Mouse (Mus musculus) intestine, embryonic 15.5 days (tissue): ENCODE data around the gene Mmrn2. TPM values are rescaled to one million over a fixed set of nuclear protein-coding genes. Genes with fewer than 3 reads are reported as not detected.
A peak's percentile ranks its signal among the peaks of the same experiment; 100 is the strongest.

Source experiments
- ATAC-seq: fragments of 200-750 bp; cut with Nextera tagmentation; 2 replicates; pipeline ENCODE4 v1.8.0; 2017; ENCODE audit warnings: moderate TSS enrichment, moderate library complexity
- H3K27ac ChIP-seq: fragments of 300-500 bp; sonication (generic); 2 replicates; pipeline ENCODE4 v1.5.1; 2015; ENCODE audit warnings: mild to moderate bottlenecking, inconsistent platforms
- H3K27me3 ChIP-seq: fragments of 300-500 bp; sonication (generic); replicated peaks from 2 replicates; pipeline ENCODE4 v1.6.1; 2015; ENCODE audit warnings: inconsistent platforms
- H3K36me3 ChIP-seq: fragments of 300-500 bp; sonication (generic); 2 replicates; pipeline ENCODE4 v1.6.1; 2015; ENCODE audit warnings: inconsistent platforms
- H3K4me1 ChIP-seq: fragments of 300-500 bp; sonication (generic); replicated peaks from 2 replicates; pipeline ENCODE4 v1.6.1; 2015; ENCODE audit warnings: inconsistent platforms
- H3K4me2 ChIP-seq: fragments of 300-500 bp; sonication (generic); replicated peaks from 2 replicates; pipeline ENCODE4 v1.6.1; 2015; ENCODE audit warnings: mild to moderate bottlenecking, inconsistent platforms
- H3K4me3 ChIP-seq: fragments of 300-500 bp; sonication (generic); replicated peaks from 2 replicates; pipeline ENCODE4 v1.5.1; 2015; ENCODE audit warnings: inconsistent platforms
- H3K9ac ChIP-seq: fragments of 300-500 bp; sonication (generic); 2 replicates; pipeline ENCODE4 v1.6.1; 2015; ENCODE audit warnings: inconsistent platforms
- H3K9me3 ChIP-seq: fragments of 300-500 bp; sonication (generic); 2 replicates; pipeline ENCODE4 v1.6.1; 2016; ENCODE audit warnings: inconsistent platforms
- WGBS: fragments of 180-500 bp; shearing (Covaris S2); methylation state at CpG from one replicate; pipeline ENCODE4 v1.1.7; 2015; 5-methylcytosine and 5-hydroxymethylcytosine counted together
- polyA plus RNA-seq: library from polyadenylated mRNA; unstranded; fragments of >200 nt; fragmentation: Nextera tagmentation; extraction: Ambion mirVana; gene quantifications from 2 replicates; pipeline ENCODE4 v1.2.1, GENCODE M21; 2015

Mmrn2 gene
- polyA plus RNA-seq: 7.9 and 9.0 TPM in 2 replicates

GRCm38 (mm10) chr14:34375415-34375904, at the start of gene Mmrn2:
Gene Mmrn2, plus strand, starts transcription at chr14:34375465.
- WGBS: 78% methylated on average over 13 of the region's 13 CpGs
- H3K27me3 ChIP-seq: no peaks in the 10 kb centered on the region
- no peaks in the 10 kb centered on the region for H3K9me3 ChIP-seq
- peak within 1 kb of the TSS; percentile 9; the same call in 1 of the 2 replicates for H3K4me2 ChIP-seq
- H3K4me3 ChIP-seq: no peak within 1 kb of the TSS
- H3K36me3 ChIP-seq: no peaks in the 10 kb centered on the region
- H3K9ac ChIP-seq: no peak within 1 kb of the TSS
- ATAC-seq: no peak
- no peak within 1 kb of the TSS for H3K27ac ChIP-seq
- H3K4me1 ChIP-seq: peaks cover 20% of the 10 kb centered on the region

GRCm38 (mm10) chr14:34326606-34327005, 48.7 kb upstream of the Mmrn2 start:
- no peak overlapping the region for H3K27ac ChIP-seq
- H3K27me3 ChIP-seq: no peaks in the 10 kb centered on the region
- no peaks in the 10 kb centered on the region for H3K4me1 ChIP-seq
- 80% methylated on average over 3 of the region's 3 CpGs for WGBS
- no peak overlapping the region for H3K9ac ChIP-seq
- no peak overlapping the region for H3K4me3 ChIP-seq
- H3K4me2 ChIP-seq: no peak overlapping the region
- ATAC-seq: no peak
- H3K9me3 ChIP-seq: no peaks in the 10 kb centered on the region
- H3K36me3 ChIP-seq: peaks cover 16% of the 10 kb centered on the region

- WGBS: 60% methylated on average over 1 of the region's 1 CpGs
- Histone ChIP-seq H3K4me2 (no peak overlapping the region), H3K36me3 (peaks cover 18% of the 10 kb centered on the region), H3K27me3 (no peaks in the 10 kb centered on the region), H3K27ac (no peak overlapping the region), H3K9me3 (no peaks in the 10 kb centered on the region), H3K4me1 (no peaks in the 10 kb centered on the region), H3K4me3 (no peak overlapping the region), H3K9ac (no peak overlapping the region)
- no peak for ATAC-seq
Measured at GRCm38 (mm10) chr14:34327618-34328017, 47.6 kb upstream of the Mmrn2 start.

- Histone ChIP-seq H3K4me3 (no peak overlapping the region), H3K27ac (no peak overlapping the region), H3K4me1 (no peaks in the 10 kb centered on the region), H3K27me3 (no peaks in the 10 kb centered on the region), H3K36me3 (peaks cover 21% of the 10 kb centered on the region), H3K4me2 (no peak overlapping the region), H3K9me3 (no peaks in the 10 kb centered on the region), H3K9ac (no peak overlapping the region)
- WGBS: 95% methylated on average over 9 of the region's 9 CpGs
- ATAC-seq: no peak
Measured at GRCm38 (mm10) chr14:34330657-34331158, 44.6 kb upstream of the Mmrn2 start.

DNA sequence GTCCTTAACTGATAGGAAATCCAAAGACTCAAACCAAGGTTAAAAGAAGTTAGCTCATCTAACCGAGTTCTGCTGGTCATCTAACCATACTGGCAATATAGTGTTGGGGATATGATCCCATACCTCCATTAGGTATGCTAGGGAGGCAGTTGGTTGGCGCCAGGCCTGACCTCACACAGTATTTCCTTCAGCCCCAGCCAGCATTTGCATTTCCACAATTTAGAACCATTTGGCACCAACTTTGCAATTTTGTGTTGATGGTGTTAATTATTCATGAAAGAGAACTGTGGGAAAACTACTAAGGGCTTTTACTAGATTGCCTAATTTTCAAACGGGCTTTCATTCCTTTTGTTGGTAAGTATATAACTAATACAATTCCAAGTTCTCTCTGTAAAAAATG, 43.4 kb upstream of the Mmrn2 start:
- Histone ChIP-seq H3K4me1 (no peaks in the 10 kb centered on the region), H3K9ac (no peak overlapping the region), H3K4me3 (no peak overlapping the region), H3K4me2 (no peak overlapping the region), H3K36me3 (peaks cover 24% of the 10 kb centered on the region), H3K9me3 (no peaks in the 10 kb centered on the region), H3K27me3 (no peaks in the 10 kb centered on the region), H3K27ac (no peak overlapping the region)
- 88% methylated on average over 3 of the region's 3 CpGs for WGBS
- no peak for ATAC-seq

GRCm38 (mm10) chr14:34332476-34332875, 42.8 kb upstream of the Mmrn2 start:
- Histone ChIP-seq H3K4me1 (no peaks in the 10 kb centered on the region), H3K27ac (no peak overlapping the region), H3K4me2 (no peak overlapping the region), H3K4me3 (no peak overlapping the region), H3K36me3 (peaks cover 28% of the 10 kb centered on the region), H3K9ac (no peak overlapping the region), H3K27me3 (no peaks in the 10 kb centered on the region), H3K9me3 (no peaks in the 10 kb centered on the region)
- no peak for ATAC-seq
- 86% methylated on average over 5 of the region's 5 CpGs for WGBS

- Histone ChIP-seq H3K9ac (no peak overlapping the region), H3K9me3 (no peaks in the 10 kb centered on the region), H3K27me3 (no peaks in the 10 kb centered on the region), H3K4me1 (no peaks in the 10 kb centered on the region), H3K4me3 (no peak overlapping the region), H3K4me2 (no peak overlapping the region), H3K27ac (no peak overlapping the region), H3K36me3 (peaks cover 28% of the 10 kb centered on the region)
- no peak for ATAC-seq
- WGBS: 84% methylated on average over 1 of the region's 1 CpGs
Measured at GRCm38 (mm10) chr14:34339446-34339845, 35.8 kb upstream of the Mmrn2 start.

GRCm38 (mm10) chr14:34341993-34342392, 33.3 kb upstream of the Mmrn2 start:
- no peak for ATAC-seq
- no peaks in the 10 kb centered on the region for H3K27me3 ChIP-seq
- H3K27ac ChIP-seq: no peak overlapping the region
- no peaks in the 10 kb centered on the region for H3K4me1 ChIP-seq
- H3K4me2 ChIP-seq: no peak overlapping the region
- no peak overlapping the region for H3K9ac ChIP-seq
- no peaks in the 10 kb centered on the region for H3K9me3 ChIP-seq
- 86% methylated on average over 4 of the region's 4 CpGs for WGBS
- no peak overlapping the region for H3K4me3 ChIP-seq
- peaks cover 24% of the 10 kb centered on the region for H3K36me3 ChIP-seq

DNA sequence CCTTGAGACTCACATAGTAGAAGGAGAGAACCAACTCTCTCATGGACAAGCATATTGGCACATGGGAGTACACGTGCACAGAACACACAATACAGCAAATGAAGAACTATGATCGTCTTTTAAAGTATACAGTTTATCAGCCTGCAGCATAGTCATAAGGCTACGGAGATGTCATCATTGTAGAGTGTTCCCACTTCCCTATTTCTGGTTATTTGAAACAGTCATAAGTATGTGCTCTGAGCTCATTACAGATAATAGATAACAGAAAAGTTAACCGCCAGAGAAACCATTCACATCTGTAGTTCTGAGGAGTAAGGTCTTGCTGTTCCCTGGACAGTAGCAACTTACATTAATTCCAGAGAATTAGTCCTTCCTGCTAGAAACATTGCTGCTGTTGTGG, 32.2 kb upstream of the Mmrn2 start:
- H3K27ac ChIP-seq: no peak overlapping the region

DNA sequence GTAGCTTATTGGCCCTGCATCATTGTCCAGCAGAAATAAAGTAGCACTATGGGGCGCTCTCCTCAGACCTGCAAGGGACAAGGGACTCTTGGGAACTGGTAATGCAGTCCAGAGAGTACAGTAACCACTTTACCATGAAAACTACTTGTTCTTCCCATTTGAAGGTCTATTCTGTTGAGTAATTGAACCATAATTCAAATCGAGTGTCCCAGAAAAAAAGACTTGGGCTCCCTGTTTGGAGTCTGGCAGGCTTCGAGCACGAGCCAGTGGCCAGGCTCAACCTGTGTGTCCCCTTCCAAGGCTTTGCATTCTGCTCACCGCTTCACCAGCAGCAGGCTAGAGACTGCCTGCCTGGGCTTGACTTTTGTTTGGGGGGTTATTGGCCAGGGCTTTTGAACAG, 30.9 kb upstream of the Mmrn2 start:
- Histone ChIP-seq H3K9ac (no peak overlapping the region), H3K36me3 (peaks cover 10% of the 10 kb centered on the region), H3K4me3 (no peak overlapping the region), H3K27ac (no peak overlapping the region), H3K4me2 (no peak overlapping the region), H3K4me1 (no peaks in the 10 kb centered on the region), H3K27me3 (no peaks in the 10 kb centered on the region), H3K9me3 (no peaks in the 10 kb centered on the region)
- WGBS: 86% methylated on average over 5 of the region's 5 CpGs
- ATAC-seq: no peak

More for the DNA sequence above, 32.2 kb upstream of the Mmrn2 start:
- Histone ChIP-seq H3K9me3 (no peaks in the 10 kb centered on the region), H3K9ac (no peak overlapping the region), H3K4me2 (no peak overlapping the region), H3K36me3 (peaks cover 15% of the 10 kb centered on the region), H3K4me3 (no peak overlapping the region), H3K4me1 (no peaks in the 10 kb centered on the region), H3K27me3 (no peaks in the 10 kb centered on the region)
- no peak for ATAC-seq
- 83% methylated on average over 4 of the region's 4 CpGs for WGBS

GRCm38 (mm10) chr14:34345771-34346566, 29.3 kb upstream of the Mmrn2 start:
- Histone ChIP-seq H3K27me3 (no peaks in the 10 kb centered on the region), H3K9me3 (no peaks in the 10 kb centered on the region), H3K4me3 (no peak overlapping the region), H3K4me2 (no peak overlapping the region), H3K27ac (no peak overlapping the region), H3K36me3 (peaks cover under 1% of the 10 kb centered on the region; the same call in 1 of the 2 replicates), H3K4me1 (no peaks in the 10 kb centered on the region), H3K9ac (no peak overlapping the region)
- peak; percentile 44; the same call in 1 of the 2 replicates for ATAC-seq
- 55% methylated on average over 12 of the region's 12 CpGs for WGBS

DNA sequence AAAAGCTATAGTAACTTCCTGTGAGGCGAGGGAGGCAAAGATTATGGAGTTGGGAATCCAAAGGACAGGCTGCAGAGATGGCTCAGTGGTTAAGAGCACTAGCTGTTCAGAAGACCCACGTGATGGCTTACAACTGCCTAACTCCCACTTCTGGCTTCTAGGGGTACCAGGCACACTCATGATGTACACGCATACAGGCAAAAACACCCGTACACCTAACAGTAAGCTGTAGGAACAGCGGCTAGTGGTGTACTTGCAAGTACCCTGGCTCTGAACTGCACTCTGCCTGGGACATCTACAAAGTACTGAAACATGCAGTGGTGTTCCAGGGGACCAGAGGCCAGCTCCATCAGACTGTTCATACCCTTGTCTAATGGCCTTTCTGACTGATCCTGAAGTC, 28.2 kb upstream of the Mmrn2 start:
- H3K9ac ChIP-seq: no peak overlapping the region
- no peaks in the 10 kb centered on the region for H3K9me3 ChIP-seq
- no peak overlapping the region for H3K4me2 ChIP-seq
- H3K27ac ChIP-seq: no peak overlapping the region
- no peaks in the 10 kb centered on the region for H3K4me1 ChIP-seq
- no peaks in the 10 kb centered on the region for H3K36me3 ChIP-seq
- H3K4me3 ChIP-seq: no peak overlapping the region
- WGBS: 91% methylated on average over 5 of the region's 5 CpGs
- H3K27me3 ChIP-seq: no peaks in the 10 kb centered on the region
- ATAC-seq: no peak

DNA sequence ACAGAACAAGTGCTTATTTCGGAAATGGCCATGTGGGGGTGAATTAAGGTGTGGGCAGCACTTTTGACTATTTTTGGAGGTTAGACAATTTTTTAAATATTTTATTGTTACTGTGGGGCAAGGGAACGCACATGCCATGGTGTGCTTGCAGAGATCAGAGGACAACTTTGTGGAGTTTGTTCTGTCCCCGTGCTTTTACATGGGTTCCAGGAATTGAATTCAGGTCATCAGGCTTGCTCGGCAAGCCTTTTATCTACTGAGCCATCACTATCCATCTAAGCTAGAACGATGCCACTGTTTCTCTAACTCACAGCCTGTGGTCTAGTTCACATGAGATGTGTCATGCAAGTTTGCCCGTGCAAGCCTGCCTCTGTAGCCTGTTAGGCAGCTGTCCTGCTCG, 27.0 kb upstream of the Mmrn2 start:
- H3K4me3 ChIP-seq: no peak overlapping the region
- ATAC-seq: no peak
- H3K36me3 ChIP-seq: no peaks in the 10 kb centered on the region
- no peaks in the 10 kb centered on the region for H3K27me3 ChIP-seq
- H3K9me3 ChIP-seq: no peaks in the 10 kb centered on the region
- no peak overlapping the region for H3K27ac ChIP-seq
- H3K4me2 ChIP-seq: no peak overlapping the region
- H3K9ac ChIP-seq: no peak overlapping the region
- WGBS: 71% methylated on average over 7 of the region's 7 CpGs
- H3K4me1 ChIP-seq: no peaks in the 10 kb centered on the region
